Mouse (Mus musculus) kidney, adult 2 months (tissue): ENCODE measurements around the gene Capn15.

ENCODE experiments used
- CTCF ChIP-seq: fragments of 200-500 bp; conservative IDR thresholded peaks from 2 replicates; pipeline ENCODE4 v1.5.1; 2011; ENCODE audit warnings: low read depth, mild to moderate bottlenecking, control low read depth, low read length, moderate library complexity, mixed read lengths; ENCODE audit not compliant: insufficient read depth, insufficient read length
- POLR2A ChIP-seq: fragments of 200-500 bp; IDR thresholded peaks from one replicate; pipeline ENCODE4 v1.6.1; 2011; ENCODE audit warnings: low read depth, low read length, control low read depth

- TF ChIP-seq POLR2A (no peak), CTCF (no peak)
Observed at GRCm38 (mm10) chr17:25943221-25943620, 42.4 kb downstream of the Capn15 start.
